Mouse (Mus musculus) kidney, adult 11 months (tissue): ENCODE measurements around the gene Iqgap2.

Source experiments
- DNase-seq: peaks from one replicate; pipeline ENCODE4 v3.0.0; 2022

The Iqgap2 gene

DNA sequence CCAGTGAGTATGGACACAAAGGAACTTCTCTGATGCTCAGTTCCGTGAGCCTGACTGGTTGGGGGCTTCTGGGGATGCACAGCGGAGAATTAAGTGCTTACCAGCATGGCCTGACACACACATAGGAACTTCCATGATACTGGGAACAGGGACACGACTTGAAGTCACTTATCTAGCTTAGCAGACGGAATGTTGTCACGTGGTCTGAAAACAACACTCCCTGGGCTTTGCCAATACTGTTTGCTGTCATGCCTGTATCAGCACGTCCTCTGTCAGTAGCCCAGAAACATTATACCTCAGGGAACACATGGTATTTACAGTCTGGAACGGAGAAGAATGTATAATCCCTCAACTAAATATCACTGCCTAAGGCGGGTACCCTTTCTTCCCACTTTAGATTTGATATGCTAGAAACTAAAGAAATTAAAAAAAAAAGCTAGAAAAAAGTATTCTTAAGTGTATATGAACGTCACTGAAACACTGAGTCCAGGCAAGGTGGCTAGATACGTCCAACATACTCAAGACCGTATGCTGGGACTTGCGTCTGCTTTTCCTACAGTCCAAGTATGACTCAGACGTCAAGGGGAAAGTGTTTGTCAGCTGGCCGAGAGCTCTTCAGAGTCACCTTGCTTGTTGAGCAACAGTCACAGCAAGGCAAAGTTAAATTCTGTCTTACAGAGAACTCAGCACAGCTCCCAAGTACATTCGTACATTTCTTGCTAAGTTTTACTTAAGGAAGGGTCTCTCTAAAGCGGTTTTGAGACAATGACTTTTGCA lies 280.7 kb downstream of the Iqgap2 start:
- DNase-seq = no peak

DNA sequence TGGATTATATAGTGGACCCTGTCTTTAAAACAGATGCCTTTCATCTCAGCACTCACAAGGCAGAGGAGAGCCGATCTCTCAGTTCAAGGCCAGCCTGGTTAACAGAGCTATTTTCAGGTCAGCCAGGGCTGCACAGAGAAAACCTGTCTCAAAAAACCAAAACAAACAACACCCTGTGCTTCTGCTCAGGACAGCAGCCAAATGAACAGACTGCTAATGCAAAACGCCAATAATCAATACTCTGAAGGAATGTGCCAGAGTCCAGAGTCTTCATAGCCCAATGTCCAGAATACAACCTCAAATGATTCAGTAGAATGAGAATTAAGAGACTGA lies 282.7 kb downstream of the Iqgap2 start:
- no peak for DNase-seq

DNA sequence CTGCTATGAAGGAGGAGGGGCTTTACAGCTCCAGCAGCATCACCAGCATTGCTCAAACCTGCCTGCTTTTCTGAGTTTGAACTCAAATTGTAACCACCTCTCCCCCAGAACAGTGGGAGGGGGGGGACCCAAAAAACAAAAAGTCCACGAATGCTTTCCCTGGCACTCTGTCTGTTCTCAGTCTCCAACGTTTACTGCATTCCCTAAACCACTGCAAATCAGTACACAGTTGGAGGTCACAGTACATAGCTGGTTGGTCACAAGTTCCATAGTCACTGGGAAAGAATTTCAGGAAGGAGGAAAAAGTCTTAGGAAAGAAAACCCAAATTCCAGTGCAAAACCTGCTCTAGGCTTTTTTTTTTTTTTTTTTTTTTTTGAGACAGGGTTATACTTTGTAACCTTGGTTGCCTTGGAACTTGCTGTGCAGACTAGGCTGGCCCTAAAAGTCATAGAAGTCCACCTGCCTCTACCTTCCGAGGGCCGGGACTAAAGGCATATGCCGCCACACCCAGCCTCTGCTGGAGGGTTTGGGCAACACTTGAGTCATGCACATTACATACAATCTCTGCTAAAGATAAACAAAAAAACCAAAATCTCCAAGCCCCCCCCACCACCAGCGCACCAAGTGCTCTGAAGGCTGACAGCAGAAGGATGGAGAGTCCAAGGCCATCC lies 283.2 kb downstream of the Iqgap2 start:
- no peak for DNase-seq

DNA sequence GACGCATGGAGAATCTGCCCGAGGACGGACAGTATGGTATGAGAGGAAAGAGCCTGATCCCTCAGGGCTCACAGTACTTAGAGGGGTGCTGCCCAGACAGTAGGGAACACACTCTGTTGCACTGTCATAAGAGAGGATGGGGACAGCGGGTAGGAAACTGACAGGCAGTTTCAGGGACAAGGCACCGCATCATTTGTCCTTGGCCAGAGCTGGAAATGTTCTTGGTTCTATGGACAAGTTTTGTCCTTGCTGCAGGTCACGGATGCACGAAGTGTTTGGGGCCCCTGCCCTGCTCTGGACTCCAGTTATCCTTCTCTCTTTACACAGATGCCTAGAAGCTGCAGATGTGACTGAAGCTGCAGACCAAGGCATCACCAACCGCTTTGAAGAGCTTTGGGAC lies 284.7 kb downstream of the Iqgap2 start:
- DNase-seq = no peak

DNA sequence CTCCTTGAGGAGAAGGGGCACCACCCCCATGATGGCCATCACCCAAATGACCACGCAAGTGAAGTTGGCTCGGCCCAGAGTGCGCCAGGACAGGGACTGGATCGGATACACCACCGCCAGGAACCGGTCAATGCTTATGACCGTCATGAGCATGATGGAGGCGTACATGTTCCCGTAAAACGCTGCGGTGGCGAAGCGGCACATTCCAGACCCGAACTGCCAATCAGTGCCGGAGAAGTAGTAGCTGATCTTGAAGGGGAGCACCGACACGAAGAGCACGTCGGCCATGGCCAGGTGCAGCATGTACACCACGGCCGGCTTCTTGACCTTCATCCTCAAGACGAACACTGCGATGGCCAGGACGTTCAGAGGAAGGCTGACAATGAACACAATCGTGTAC lies 287.4 kb downstream of the Iqgap2 start:
- no peak for DNase-seq

DNA sequence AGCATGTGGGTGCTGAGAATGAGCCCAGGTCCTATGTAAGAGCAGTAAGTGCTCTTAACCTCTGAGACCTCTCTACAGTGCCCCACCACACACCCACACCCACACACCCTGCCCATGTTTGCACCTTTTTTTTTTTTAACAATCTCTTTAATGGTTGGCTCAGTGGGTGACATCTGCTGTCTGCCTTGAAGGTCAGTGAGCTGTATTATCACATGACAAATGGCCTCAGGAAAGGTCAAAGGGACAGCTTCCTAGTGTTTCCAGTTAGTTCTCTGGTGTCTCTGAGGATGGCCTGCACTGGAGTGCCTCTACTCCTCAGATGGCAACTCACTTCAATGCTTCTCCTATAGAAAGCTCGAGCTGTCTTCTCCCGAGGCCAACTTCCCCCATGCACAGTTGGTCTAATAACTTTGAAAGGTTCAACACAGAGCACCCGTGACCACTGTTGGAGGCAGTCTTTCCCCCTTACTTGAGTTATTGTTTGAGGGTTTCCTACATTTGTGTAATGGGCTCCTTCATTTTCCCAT lies 291.8 kb downstream of the Iqgap2 start:
- DNase-seq = no peak

DNA sequence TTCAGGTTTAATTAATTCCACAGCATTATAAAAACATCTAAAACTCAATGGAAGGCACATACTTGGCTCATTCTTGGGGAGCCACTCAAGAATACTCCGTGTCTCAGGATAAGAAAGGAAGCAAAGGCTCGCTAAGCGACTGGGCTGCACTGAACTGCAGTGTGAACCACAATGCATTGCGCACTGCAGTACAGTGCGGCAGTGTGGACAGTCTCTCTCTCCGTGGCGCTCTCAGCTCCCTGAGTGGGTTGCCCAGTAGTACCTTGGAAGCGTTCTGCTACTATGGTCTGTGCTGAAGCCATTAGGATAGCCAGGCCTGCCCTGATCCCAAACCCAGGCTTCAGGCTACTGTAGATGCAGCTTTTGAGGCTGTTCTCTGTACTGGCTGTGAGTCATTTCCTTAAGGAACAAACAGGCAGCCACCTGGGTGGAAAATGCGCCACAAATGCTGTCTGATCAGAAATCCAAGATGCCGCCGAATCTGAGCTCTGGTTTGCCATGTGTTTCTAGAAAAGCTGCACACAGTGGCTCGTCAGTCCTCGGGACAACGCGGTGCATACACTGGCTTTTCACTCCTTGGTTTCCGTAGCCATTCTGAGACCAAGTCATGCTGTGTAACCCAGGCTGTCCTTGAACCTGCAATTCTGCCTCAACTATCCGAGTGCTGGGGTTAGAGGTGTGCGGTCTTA lies 293.3 kb downstream of the Iqgap2 start:
- no peak for DNase-seq

DNA sequence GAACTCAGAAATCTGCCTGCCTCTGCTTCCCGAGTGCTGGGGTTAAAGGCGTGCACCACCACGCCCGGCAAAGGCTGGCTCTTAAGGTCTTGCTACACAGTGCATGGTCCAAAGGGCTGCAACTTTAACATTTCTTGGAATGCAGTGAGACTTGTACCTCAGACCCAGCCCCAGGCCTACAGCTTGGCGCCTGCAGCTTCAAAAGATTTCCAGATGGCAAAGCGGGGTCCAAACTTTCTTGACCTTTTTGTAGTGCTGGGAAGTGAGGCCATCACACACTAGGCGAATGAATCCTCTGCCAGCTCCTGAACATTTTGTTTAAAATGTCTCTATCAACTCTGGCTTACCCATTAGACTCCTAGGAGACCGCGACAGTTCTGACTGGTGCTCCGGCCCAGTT lies 294.1 kb downstream of the Iqgap2 start:
- DNase-seq = no peak

DNA sequence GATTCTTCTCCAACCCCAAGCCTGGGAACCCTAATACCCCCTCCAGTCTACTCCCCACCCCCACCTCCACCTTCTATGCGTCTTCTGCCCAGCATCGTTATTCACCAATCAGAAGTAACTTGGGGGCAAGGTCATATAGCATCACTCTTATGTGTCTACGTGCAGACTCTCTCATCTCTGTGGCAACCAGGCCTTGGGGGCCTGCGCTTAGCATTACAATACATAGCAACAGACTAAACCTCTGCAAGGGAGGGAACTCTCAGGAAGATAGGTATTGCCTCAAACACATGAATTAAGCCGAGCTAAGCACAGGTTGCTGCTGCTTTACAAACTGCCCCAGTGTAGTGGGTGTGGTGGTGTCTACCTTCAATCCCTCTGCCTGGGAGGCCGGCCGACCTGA lies 295.0 kb downstream of the Iqgap2 start:
- no peak for DNase-seq

DNA sequence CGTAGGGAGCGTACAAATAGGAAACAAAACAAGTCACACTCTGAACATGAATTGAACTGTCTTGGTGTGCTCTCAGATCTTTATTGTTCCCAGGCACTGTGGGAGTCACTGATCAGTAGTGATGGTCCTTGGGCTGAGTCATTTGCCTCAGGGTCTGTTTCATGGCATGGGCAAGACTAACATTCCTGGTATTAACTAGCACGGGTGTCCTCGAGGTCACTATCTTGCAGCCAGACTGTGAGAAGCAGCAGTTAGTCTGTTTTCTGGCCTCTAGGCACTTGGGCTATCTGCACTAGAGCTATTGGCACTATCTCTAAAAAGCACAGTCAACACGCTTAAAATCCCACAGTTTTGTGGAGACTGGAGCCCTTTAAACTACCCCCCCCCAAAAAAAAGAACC lies 295.8 kb downstream of the Iqgap2 start:
- no peak for DNase-seq

DNA sequence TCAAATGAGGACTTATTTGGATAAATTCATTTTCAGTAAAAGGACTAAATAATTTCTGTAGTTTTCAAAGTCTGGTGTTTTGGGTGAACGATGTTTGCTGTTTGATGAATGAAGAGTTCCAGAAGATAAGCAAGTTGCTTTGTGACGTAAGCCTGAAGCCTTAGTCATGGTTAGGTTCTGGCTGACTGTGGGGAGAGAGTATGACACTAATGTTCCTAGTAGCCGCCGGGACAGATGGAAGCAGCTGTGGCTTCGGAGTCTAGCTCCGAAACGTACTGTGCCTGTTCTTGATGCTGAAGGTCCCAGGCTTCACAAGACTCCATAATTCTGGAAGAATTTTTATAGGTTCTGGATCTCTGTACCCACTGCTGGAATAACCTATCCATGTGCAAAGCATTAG lies 296.3 kb downstream of the Iqgap2 start:
- no peak for DNase-seq

DNA sequence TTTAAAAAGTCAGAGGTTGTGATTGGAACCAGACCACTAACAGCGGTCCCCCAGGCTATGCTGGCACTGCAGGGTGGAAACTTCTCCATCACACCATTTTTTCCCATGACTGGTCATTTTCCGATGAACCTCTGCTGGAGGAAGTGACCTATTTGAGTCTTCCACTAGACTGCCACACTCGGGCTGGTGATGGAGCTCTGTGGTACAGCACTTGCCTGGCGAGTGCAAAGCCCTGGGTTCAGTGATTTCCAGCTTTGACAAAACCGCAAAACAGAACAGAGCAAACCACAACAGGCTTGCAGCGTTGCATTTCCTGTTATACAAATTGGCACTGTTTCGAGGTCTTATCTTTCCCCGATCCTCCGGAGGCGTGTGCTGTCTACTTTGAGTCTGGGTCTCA lies 298.9 kb downstream of the Iqgap2 start:
- no peak for DNase-seq

DNA sequence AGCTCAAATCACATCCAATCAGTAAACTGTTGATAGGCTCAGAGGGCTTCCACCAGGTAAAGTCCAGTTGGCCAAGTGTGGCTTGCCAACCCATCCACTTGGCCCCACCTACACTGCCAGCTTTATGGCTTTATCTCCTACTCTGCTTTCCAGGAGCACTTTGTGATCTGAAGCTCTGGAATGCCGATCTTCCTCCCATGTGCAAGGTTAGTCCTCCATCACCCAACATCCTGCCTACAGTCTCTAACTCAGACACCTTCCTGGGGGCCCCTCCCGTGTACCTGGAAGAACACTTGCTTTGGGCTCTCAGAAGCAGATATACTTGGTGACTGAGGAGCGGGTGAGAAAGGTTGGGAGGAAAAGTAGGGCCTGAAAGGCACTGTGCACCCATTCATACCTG lies 300.1 kb downstream of the Iqgap2 start:
- no peak for DNase-seq

DNA sequence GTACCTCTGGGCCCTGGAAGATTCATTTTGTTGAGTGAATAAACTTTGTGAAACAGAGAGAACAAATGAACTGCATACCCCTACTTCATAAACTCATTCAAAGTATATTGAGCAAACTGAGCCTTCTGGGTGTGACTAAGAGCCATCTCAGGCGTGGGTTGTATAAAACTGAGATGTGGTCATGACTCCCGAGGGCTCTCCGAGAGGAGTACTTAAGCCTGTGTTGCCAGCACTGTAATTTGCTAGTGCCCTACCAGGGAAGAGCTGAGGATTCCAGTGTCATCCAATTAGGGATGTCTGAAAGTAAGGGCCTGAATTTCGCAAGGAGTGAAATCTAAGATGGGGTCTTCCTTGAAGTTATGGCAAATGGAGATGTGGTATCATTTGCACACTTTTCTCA lies 304.1 kb downstream of the Iqgap2 start:
- no peak for DNase-seq

DNA sequence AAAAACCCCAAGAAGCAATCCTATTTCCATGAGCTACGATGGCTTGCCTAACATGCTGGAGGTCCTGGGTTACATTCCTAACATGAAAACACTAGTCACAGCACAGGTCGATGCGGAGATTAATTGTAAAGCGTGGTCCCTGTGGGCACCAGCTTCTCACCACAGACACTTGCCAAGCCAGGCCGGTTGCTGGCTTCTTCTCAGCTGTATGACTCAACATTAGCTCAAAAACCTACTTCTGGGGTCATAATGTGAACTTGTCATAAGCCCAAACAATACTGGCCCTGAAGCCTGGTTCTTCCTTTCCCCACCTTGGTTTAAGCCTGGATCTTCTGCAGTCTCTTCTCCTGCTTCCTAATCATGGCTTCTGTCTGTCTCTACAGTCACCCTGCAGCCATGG lies 306.8 kb downstream of the Iqgap2 start:
- no peak for DNase-seq

DNA sequence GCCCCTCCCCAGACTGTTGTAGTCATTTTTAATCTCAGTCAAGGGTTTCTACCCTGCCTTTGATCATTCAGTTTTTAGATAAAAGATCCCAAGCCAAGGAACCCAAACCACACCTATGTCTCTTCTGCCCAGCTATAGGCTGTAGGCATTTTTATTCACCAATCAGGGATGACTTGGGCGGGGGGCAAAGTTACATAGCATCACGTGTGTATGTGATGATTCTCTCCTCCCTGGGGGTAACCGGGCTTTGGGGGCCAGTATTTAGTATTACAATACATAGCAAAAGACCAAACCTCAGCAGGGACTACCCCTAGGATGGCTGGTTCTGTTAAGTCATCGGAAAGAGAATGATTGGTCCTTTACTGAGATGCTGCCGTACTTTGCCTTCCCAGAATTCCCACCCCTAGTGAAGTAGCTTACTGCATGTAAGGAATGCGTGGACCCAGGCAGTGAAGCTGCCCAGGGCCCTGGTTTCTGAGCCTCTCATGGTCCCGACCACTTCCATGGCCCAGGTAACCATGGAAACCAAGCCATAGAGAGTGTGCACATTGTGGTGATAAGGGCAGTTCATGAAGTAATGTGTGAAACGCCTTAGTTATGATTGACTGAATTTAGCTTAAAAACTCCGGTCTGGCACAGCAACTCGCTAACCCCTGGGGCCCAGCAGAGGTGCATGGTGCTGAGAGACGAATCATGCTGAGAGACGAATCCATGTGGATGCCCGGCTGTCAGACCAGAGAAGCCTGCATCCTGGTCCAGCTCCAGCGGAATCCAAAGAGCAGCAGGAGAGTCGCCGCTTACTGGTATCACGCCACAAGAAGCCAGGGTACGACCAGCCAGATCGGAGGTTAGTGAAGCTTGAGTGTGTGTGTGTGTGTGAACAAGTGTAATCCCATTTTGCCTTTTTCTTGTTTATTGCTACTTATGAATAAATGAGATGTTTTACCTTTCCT lies 308.2 kb downstream of the Iqgap2 start:
- DNase-seq = no peak

DNA sequence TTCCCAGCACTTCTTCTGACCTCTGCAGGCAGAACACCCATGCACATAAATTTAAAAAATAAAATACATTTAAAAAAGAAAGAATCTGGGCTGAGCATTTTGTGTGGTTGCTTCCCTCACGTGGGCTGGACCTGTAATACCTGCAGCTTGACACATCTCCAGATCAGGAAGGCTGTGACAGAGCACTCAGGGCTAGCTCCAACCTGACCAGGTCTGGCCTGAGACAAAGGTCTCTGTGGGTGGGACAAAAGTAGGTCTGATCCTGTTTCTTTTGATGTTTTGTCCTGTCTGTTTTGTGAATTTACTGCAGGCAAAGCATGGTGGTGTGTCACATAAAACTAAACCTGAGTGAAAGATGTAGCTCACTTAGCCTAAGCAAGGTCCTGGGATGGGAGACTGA lies 309.9 kb downstream of the Iqgap2 start:
- DNase-seq = no peak

DNA sequence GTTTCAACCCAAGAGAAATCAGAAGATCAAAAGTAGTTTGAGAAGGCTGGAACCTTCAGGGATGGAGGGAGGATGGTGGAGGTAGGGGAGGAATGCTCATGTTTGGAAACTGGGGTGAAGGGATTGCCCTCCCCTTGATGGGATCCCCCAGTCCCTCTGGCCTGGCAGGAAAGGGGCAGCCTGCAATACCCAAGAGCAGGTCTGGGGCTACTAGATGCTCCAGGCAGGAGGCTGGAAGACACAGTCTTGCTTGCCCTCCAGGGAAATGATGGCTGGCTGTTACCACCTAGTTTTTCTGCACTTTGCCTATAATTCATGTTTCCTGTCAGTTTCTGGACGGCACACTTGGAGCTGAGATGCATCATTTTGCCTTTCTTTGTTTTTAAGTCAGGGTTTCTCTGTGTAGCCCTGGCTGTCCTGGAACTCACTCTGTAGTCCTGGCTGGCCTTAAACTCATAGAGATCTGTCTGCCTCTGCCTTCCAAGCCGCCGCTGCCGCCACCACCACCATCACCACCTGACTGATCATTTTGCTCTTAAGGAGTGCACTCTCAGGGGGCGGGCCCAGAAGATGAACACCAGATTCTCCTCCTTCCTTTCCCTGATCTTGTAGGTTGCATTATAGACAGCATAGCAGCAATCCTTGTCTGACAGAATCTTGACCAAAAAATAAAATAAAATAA lies 313.6 kb downstream of the Iqgap2 start:
- no peak for DNase-seq
